Mouse (Mus musculus) adrenal gland, adult 2 months (tissue): ENCODE results near the gene Gm14440. TPM values are rescaled to one million over a fixed set of nuclear protein-coding genes. Genes with fewer than 3 reads are reported as not detected.
"Not testable (repeated sequence)": the region's sequence is repeated elsewhere in the genome, so short reads cannot be mapped to it uniquely, and the experiment has no call there.

Source experiments
- DNase-seq: peaks from one replicate; pipeline ENCODE4 v3.0.0; 2021
- long read RNA-seq: library from polyadenylated mRNA; stranded (forward); transcript quantifications from one replicate; pipeline ENCODE4 v2.0.0, GENCODE M21; 2021
- polyA plus RNA-seq: library from polyadenylated mRNA; depleted of rRNA; stranded (reverse); fragments of >200 nt; gene quantifications from 2 replicates; pipeline ENCODE4 v1.2.3, GENCODE M21; 2012; rRNA removed
- total RNA-seq, 2 experiments: library from RNA; stranded (reverse); gene quantifications; 2 replicates each; pipeline ENCODE4 v1.2.3; 2021

Gene Gm14440
- total RNA-seq (10 to 100 TPM in 1 of 2 experiments, 1 to 10 TPM in 1; 7.0 to 10.6 TPM), polyA plus RNA-seq (not detected in 2 replicates)
- long read RNA-seq, partial matches to known transcripts: 0 of 4 reads
- long read RNA-seq, other reads (novel, unspliced or antisense): 0 of 4 reads

GRCm38 (mm10) chr2:175274825-175275224 is at the start of gene Gm14440:
Gene Gm14440 (plus strand): TSS chr2:175275125.
- not testable (repeated sequence) for DNase-seq

Other genes with a start within 250 kb of the Gm14440 start
- gene Gm14393, start 207.3 kb upstream of the Gm14440 start, total RNA-seq: 1 to 10 TPM in 1 of 2 experiments, under 1 TPM in 1; 0.78 to 1.4 TPM
- not detected in 2 replicates for gene Gm14393, start 207.3 kb upstream of the Gm14440 start, polyA plus RNA-seq
- gene Gm14399, start 133.1 kb upstream of the Gm14440 start, total RNA-seq: 10 to 100 TPM; 15.1 to 20.4 TPM
- not detected in 2 replicates for gene Gm14399, start 133.1 kb upstream of the Gm14440 start, polyA plus RNA-seq
- 1 to 10 TPM; 1.8 to 2.2 TPM for gene Gm14443, start 99.3 kb upstream of the Gm14440 start, total RNA-seq
- 0.21 TPM in 1 of 2 replicates, not detected in the other for gene Gm14443, start 99.3 kb upstream of the Gm14440 start, polyA plus RNA-seq
- 10 to 100 TPM; 55.6 to 71.5 TPM for gene Gm14391, start 68.2 kb upstream of the Gm14440 start, total RNA-seq
- 1.0 and 1.4 TPM in 2 replicates for gene Gm14391, start 68.2 kb upstream of the Gm14440 start, polyA plus RNA-seq
- gene Gm4631, start 63.1 kb downstream of the Gm14440 start, total RNA-seq: 10 to 100 TPM; 36.0 to 52.4 TPM
- 0.27 and 0.29 TPM in 2 replicates for gene Gm4631, start 63.1 kb downstream of the Gm14440 start, polyA plus RNA-seq
- 1 to 10 TPM; 3.5 to 9.4 TPM for gene Zfp968, start 97.3 kb downstream of the Gm14440 start, total RNA-seq
- 0.09 and 0.12 TPM in 2 replicates for gene Zfp968, start 97.3 kb downstream of the Gm14440 start, polyA plus RNA-seq
- gene Gm4724, start 160.7 kb downstream of the Gm14440 start, total RNA-seq: 1 to 10 TPM; 5.5 to 6.7 TPM
- gene Gm4724, start 160.7 kb downstream of the Gm14440 start, polyA plus RNA-seq: 1.3 and 1.8 TPM in 2 replicates
- 1 to 10 TPM; 2.4 to 3.0 TPM for gene Zfp965, start 194.9 kb downstream of the Gm14440 start, total RNA-seq
- 0.10 TPM in 1 of 2 replicates, not detected in the other for gene Zfp965, start 194.9 kb downstream of the Gm14440 start, polyA plus RNA-seq